Mouse (Mus musculus): ENCODE data around the gene Fgfr2. TPM values are rescaled to one million over a fixed set of nuclear protein-coding genes. Genes with fewer than 3 reads are reported as not detected.

Gene Fgfr2
- polyA plus RNA-seq, 1 experiment = 3.0 TPM

DNA sequence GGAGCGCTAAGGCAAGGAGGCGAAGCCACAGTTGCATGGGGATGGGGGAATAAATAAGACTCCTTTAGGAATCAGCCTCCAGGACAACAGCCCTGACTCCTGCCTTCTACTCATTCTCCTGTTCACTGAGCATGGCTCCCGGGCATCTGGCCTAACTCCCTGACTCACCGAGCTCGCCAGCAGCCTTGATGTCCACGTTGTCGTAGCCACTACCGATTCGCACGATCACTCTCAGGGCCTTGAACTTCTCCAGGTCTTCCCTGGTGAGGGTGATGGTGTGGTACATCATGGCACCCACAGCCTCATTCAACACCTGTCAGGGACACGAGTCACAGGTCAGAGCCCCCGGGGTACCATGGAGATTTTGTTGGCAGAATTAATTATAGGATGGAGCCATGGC is 124.5 kb downstream of the Fgfr2 start:
- H3K4me3 ChIP-seq (ENCODE audit: control insufficient read depth, low read depth, low read length) = no peak overlapping the region
- H3K27ac ChIP-seq (ENCODE audit: control insufficient read depth, insufficient read depth, low read depth, low read length) = no peak overlapping the region
- H3K27me3 ChIP-seq (ENCODE audit: control insufficient read depth, insufficient read depth, low read length) = no peaks in the 10 kb centered on the region
- peaks cover 3% of the 10 kb centered on the region; the same call in 1 of the 2 replicates for H3K4me1 ChIP-seq (ENCODE audit: control insufficient read depth, insufficient read depth, low read length)
- peaks cover 2% of the 10 kb centered on the region for H3K36me3 ChIP-seq (ENCODE audit: control insufficient read depth, insufficient read depth, low read length)
- TF ChIP-seq POLR2A (IDR thresholded peaks at IDR 0.05; ENCODE audit: control insufficient read depth, low read depth, low read length) (no peak), CTCF (IDR thresholded peaks at IDR 0.05; ENCODE audit: control insufficient read depth, insufficient read depth, insufficient replicate concordance, low read depth, low read length) (no peak)

DNA sequence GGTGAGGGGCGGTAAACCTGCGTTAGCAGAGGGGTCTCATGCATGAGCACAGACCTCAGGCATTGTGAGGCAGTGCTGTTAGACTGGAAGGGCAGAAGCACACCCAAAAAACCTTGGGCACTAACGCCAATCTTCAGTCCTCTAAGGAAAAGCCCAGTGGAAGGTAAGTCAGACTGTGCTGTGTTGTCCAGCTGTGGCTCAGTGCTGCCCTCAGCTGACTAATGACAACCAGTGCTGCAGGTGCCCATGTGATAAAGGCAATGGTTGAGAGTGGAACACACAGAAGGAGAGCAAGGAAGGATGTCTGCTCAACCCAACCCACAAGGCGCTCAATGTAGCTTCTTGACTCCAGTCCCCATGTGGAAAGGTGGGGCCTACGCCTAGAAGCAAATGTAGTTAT is 126.8 kb downstream of the Fgfr2 start:
- Histone ChIP-seq H3K27me3 (ENCODE audit: control insufficient read depth, insufficient read depth, low read length) (no peaks in the 10 kb centered on the region), H3K36me3 (ENCODE audit: control insufficient read depth, insufficient read depth, low read length) (peaks cover 2% of the 10 kb centered on the region), H3K4me1 (ENCODE audit: control insufficient read depth, insufficient read depth, low read length) (peaks cover 3% of the 10 kb centered on the region; the same call in 1 of the 2 replicates), H3K4me3 (ENCODE audit: control insufficient read depth, low read depth, low read length) (no peak overlapping the region), H3K27ac (ENCODE audit: control insufficient read depth, insufficient read depth, low read depth, low read length) (no peak overlapping the region)
- TF ChIP-seq POLR2A (IDR thresholded peaks at IDR 0.05; ENCODE audit: control insufficient read depth, low read depth, low read length) (no peak), CTCF (IDR thresholded peaks at IDR 0.05; ENCODE audit: control insufficient read depth, insufficient read depth, insufficient replicate concordance, low read depth, low read length) (peak; percentile 57; the same call in 1 of the 2 replicates)

DNA sequence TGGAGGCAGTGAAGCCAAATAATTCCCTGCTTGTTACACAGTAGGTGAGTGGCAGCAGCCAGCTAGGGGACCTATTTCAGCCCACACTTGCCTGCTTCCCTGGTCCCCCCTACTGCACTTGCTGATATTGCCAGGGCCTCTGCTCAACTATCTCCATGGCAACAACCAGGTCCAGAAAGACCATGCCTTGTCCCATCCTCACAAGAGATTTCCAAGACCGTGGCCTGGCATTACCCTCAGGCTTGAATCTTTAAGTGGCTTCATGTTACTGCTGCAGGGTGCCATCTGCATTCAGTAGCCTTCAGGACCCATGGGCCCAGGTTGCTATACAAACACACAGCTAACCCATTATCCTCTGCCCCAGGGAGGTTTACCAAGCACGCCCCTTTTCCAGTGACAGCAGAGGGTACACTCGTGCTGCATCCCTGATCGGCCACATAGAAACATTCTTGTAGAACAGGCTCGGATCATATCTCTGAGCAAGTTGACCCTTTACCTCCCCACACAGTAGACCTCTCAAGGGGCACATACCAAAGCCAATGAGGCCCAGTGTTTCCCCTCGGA is 128.4 kb downstream of the Fgfr2 start:
- no peak for TF ChIP-seq CTCF (IDR thresholded peaks at IDR 0.05; ENCODE audit: control insufficient read depth, insufficient read depth, insufficient replicate concordance, low read depth, low read length)
- no peak for TF ChIP-seq POLR2A (IDR thresholded peaks at IDR 0.05; ENCODE audit: control insufficient read depth, low read depth, low read length)
- Histone ChIP-seq H3K4me1 (ENCODE audit: control insufficient read depth, insufficient read depth, low read length) (peaks cover 3% of the 10 kb centered on the region; the same call in 1 of the 2 replicates), H3K27ac (ENCODE audit: control insufficient read depth, insufficient read depth, low read depth, low read length) (no peak overlapping the region), H3K27me3 (ENCODE audit: control insufficient read depth, insufficient read depth, low read length) (no peaks in the 10 kb centered on the region), H3K4me3 (ENCODE audit: control insufficient read depth, low read depth, low read length) (no peak overlapping the region), H3K36me3 (ENCODE audit: control insufficient read depth, insufficient read depth, low read length) (peaks cover 2% of the 10 kb centered on the region)

DNA sequence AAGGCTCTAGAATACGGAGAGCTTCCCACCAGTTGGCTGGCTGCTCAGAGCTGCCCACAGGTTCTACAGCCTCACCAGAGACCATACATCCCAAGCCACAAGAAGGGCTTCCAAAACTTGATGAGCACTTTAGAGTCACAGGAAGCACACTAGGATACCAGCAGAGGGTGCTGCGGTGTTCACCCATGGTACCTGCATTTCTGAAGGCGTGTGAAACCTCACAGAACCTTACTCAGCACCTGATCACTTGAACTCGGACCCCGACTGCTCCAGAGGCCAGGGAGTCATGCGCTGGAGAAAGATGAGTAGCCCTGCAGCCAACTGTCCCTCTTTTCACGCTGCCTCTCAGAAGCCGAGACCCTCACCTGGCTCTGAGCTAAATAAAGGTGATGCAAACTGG is 129.0 kb downstream of the Fgfr2 start:
- H3K4me3 ChIP-seq (ENCODE audit: control insufficient read depth, low read depth, low read length) = no peak overlapping the region
- no peak for TF ChIP-seq POLR2A (IDR thresholded peaks at IDR 0.05; ENCODE audit: control insufficient read depth, low read depth, low read length)
- TF ChIP-seq CTCF (IDR thresholded peaks at IDR 0.05; ENCODE audit: control insufficient read depth, insufficient read depth, insufficient replicate concordance, low read depth, low read length) = no peak
- H3K4me1 ChIP-seq (ENCODE audit: control insufficient read depth, insufficient read depth, low read length) = peaks cover 3% of the 10 kb centered on the region; the same call in 1 of the 2 replicates
- no peak overlapping the region for H3K27ac ChIP-seq (ENCODE audit: control insufficient read depth, insufficient read depth, low read depth, low read length)
- H3K27me3 ChIP-seq (ENCODE audit: control insufficient read depth, insufficient read depth, low read length) = no peaks in the 10 kb centered on the region
- peaks cover 2% of the 10 kb centered on the region for H3K36me3 ChIP-seq (ENCODE audit: control insufficient read depth, insufficient read depth, low read length)

DNA sequence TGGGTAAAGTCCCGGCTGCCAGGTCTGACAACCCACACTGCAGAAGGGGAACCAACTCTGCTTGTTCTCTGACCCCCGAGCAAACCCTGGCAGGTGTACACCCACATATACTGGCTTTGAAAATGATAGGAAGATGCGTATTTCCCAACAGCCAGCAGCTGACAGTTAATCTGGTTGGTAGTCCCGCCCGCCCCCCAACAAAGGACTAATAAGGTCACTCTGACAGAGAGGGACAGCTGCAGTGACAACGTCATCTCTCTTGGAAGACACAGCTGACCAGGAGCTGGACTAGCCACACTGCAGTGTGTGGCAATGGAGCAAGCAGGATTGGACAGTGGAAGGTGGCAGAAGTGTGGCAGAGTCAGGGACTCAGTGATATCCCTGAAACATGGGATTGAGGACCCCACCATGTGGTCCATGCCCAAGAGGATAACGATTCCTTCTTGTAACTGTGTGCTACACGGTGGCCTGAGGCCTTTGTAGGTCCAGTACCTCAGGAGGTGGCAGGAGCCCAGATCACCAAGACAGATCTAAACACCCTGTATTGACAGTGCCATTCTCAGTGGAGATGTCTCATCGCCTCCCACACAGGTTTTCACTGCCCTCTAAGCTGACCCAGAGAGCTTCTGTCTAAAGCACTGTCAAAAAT is 130.1 kb downstream of the Fgfr2 start:
- Histone ChIP-seq H3K27ac (ENCODE audit: control insufficient read depth, insufficient read depth, low read depth, low read length) (no peak overlapping the region), H3K27me3 (ENCODE audit: control insufficient read depth, insufficient read depth, low read length) (no peaks in the 10 kb centered on the region), H3K4me3 (ENCODE audit: control insufficient read depth, low read depth, low read length) (no peak overlapping the region), H3K4me1 (ENCODE audit: control insufficient read depth, insufficient read depth, low read length) (peaks cover 3% of the 10 kb centered on the region; the same call in 1 of the 2 replicates), H3K36me3 (ENCODE audit: control insufficient read depth, insufficient read depth, low read length) (no peaks in the 10 kb centered on the region; the same call in none of the 2 replicates)
- TF ChIP-seq POLR2A (IDR thresholded peaks at IDR 0.05; ENCODE audit: control insufficient read depth, low read depth, low read length) = no peak
- no peak for TF ChIP-seq CTCF (IDR thresholded peaks at IDR 0.05; ENCODE audit: control insufficient read depth, insufficient read depth, insufficient replicate concordance, low read depth, low read length)

DNA sequence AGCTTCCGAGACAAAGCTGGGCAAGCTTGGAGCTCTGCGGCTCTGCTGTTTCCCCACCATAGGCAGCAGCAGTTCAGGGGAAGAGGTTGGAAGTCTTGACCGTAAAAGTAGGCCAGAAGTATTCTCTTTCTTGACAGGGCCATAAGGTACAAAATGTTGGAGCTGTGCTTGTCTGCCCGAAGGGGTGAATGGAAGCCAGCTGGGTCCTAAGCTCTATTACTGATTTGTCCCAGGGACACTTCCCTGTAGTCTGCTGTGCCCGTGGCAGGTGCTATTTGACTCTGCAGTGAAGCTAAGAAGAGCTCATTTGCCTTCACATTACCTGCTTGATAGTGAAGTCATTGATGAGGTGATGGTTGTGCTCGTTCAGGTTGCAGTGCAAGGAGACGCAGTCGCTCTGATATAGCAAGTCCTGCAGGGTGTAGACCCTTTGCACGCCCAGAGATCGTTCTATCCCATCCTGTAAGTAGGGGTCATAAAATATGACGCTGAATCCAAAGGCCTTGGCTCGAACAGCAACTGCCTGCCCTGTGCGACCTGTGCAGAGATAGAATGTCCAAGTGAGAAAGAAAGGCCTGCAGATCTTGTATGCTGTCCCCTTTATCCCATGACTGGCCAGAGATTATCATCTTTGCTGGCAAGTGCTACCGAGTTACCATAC is 131.8 kb downstream of the Fgfr2 start:
- Histone ChIP-seq H3K27ac (ENCODE audit: control insufficient read depth, insufficient read depth, low read depth, low read length) (no peak overlapping the region), H3K27me3 (ENCODE audit: control insufficient read depth, insufficient read depth, low read length) (no peaks in the 10 kb centered on the region), H3K4me3 (ENCODE audit: control insufficient read depth, low read depth, low read length) (no peak overlapping the region), H3K36me3 (ENCODE audit: control insufficient read depth, insufficient read depth, low read length) (no peaks in the 10 kb centered on the region; the same call in none of the 2 replicates), H3K4me1 (ENCODE audit: control insufficient read depth, insufficient read depth, low read length) (peaks cover 3% of the 10 kb centered on the region; the same call in 1 of the 2 replicates)
- TF ChIP-seq CTCF (IDR thresholded peaks at IDR 0.05; ENCODE audit: control insufficient read depth, insufficient read depth, insufficient replicate concordance, low read depth, low read length) (no peak), POLR2A (IDR thresholded peaks at IDR 0.05; ENCODE audit: control insufficient read depth, low read depth, low read length) (no peak)

DNA sequence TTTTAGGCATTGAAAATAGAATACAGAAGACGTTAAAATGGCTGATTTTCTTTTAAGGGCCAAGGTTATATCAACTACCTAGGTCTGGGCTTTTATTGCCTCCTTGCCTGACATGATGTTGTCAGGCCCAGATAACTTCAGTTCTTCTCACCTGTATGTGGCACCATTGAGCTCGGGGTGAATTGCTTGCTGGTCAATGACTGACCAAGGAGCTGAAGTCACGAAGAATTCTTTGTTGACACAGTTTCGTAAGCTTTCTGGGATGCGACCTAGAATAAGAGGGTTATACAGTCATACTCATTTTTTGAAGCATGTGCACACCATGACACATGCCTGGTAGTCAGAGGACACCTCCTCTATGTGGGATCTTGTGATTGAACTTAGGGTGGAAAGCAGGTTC is 133.3 kb downstream of the Fgfr2 start:
- H3K4me3 ChIP-seq (ENCODE audit: control insufficient read depth, low read depth, low read length) = no peak overlapping the region
- H3K27me3 ChIP-seq (ENCODE audit: control insufficient read depth, insufficient read depth, low read length) = no peaks in the 10 kb centered on the region
- H3K36me3 ChIP-seq (ENCODE audit: control insufficient read depth, insufficient read depth, low read length) = no peaks in the 10 kb centered on the region; the same call in 1 of the 2 replicates
- TF ChIP-seq CTCF (IDR thresholded peaks at IDR 0.05; ENCODE audit: control insufficient read depth, insufficient read depth, insufficient replicate concordance, low read depth, low read length) (no peak), POLR2A (IDR thresholded peaks at IDR 0.05; ENCODE audit: control insufficient read depth, low read depth, low read length) (no peak)
- peaks cover 3% of the 10 kb centered on the region; the same call in 1 of the 2 replicates for H3K4me1 ChIP-seq (ENCODE audit: control insufficient read depth, insufficient read depth, low read length)
- no peak overlapping the region for H3K27ac ChIP-seq (ENCODE audit: control insufficient read depth, insufficient read depth, low read depth, low read length)
